Mouse (Mus musculus): ENCODE results near the gene Comp. TPM values are rescaled to one million over a fixed set of nuclear protein-coding genes. Genes with fewer than 3 reads are reported as not detected.

Comp gene
- polyA plus RNA-seq, 1 experiment, result 0.15 TPM

GRCm38 (mm10) chr8:70421349-70422104, 48.2 kb downstream of the Comp start:
- no peak for DNase-seq (ENCODE audit: low read depth, low spot score)
- WGBS, result 72% methylated on average over 18 of the region's 18 CpGs

- no peak for DNase-seq (ENCODE audit: low read depth, low spot score)
- WGBS, result 97% methylated on average over 2 of the region's 2 CpGs
Observed at GRCm38 (mm10) chr8:70422722-70423121, 49.4 kb downstream of the Comp start.

- 93% methylated on average over 2 of the region's 2 CpGs for WGBS
- no peak for DNase-seq (ENCODE audit: low read depth, low spot score)
Observed at GRCm38 (mm10) chr8:70426300-70426907, 53.0 kb downstream of the Comp start.

- DNase-seq (ENCODE audit: low read depth, low spot score), result no peak
- 96% methylated on average over 4 of the region's 4 CpGs for WGBS
Observed at GRCm38 (mm10) chr8:70431213-70431612, 57.9 kb downstream of the Comp start.

Other genes starting within 250 kb of the Comp start
- 23.2 and 25.3 TPM in 2 replicates for gene Nr2c2ap, start 242.2 kb upstream of the Comp start, polyA plus RNA-seq (2012; rRNA removed)
- 22.5 and 32.6 TPM in 2 replicates for gene Rfxank, start 234.4 kb upstream of the Comp start, polyA plus RNA-seq (2012; rRNA removed)
- 69.2 and 73.2 TPM in 2 replicates for gene Borcs8, start 234.1 kb upstream of the Comp start, polyA plus RNA-seq (2012; rRNA removed)
- 3.0 and 4.9 TPM in 2 replicates for gene Mef2b, start 233.8 kb upstream of the Comp start, polyA plus RNA-seq (2012; rRNA removed)
- 52.9 and 69.2 TPM in 2 replicates for gene Tmem161a, start 201.2 kb upstream of the Comp start, polyA plus RNA-seq (2012; rRNA removed)
- 15.5 and 23.1 TPM in 2 replicates for gene Slc25a42, start 161.3 kb upstream of the Comp start, polyA plus RNA-seq (2012; rRNA removed)
- 20.2 and 28.8 TPM in 2 replicates for gene Sugp2, start 139.3 kb upstream of the Comp start, polyA plus RNA-seq (2012; rRNA removed)
- gene Armc6, start 139.1 kb upstream of the Comp start, polyA plus RNA-seq (2012; rRNA removed), result 13.6 and 15.2 TPM in 2 replicates
- gene Homer3, start 90.7 kb upstream of the Comp start, polyA plus RNA-seq (2012; rRNA removed), result 5.8 and 6.7 TPM in 2 replicates
- 40.9 and 57.8 TPM in 2 replicates for gene Ddx49, start 71.1 kb upstream of the Comp start, polyA plus RNA-seq (2012; rRNA removed)
- gene Cope, start 71.0 kb upstream of the Comp start, polyA plus RNA-seq (2012; rRNA removed), result 438 and 500 TPM in 2 replicates
- gene Cers1, start 57.8 kb upstream of the Comp start, polyA plus RNA-seq (2012; rRNA removed), result 0.36 and 0.64 TPM in 2 replicates
- 0.14 and 0.26 TPM in 2 replicates for gene Gdf1, start 43.7 kb upstream of the Comp start, polyA plus RNA-seq (2012; rRNA removed)
- gene Upf1, start 20.3 kb upstream of the Comp start, polyA plus RNA-seq (2012; rRNA removed), result 24.5 and 35.3 TPM in 2 replicates
- gene Crtc1, start 66.0 kb downstream of the Comp start, polyA plus RNA-seq (2012; rRNA removed), result 7.6 and 9.3 TPM in 2 replicates
- 16.8 and 22.1 TPM in 2 replicates for gene Klhl26, start 103.4 kb downstream of the Comp start, polyA plus RNA-seq (2012; rRNA removed)
- gene Tmem59l, start 113.8 kb downstream of the Comp start, polyA plus RNA-seq (2012; rRNA removed), result 2.1 and 2.4 TPM in 2 replicates
- gene Crlf1, start 119.6 kb downstream of the Comp start, polyA plus RNA-seq (2012; rRNA removed), result 1.1 and 2.0 TPM in 2 replicates
- gene Rex1bd, start 133.2 kb downstream of the Comp start, polyA plus RNA-seq (2012; rRNA removed), result 137 and 159 TPM in 2 replicates
- 768 and 796 TPM in 2 replicates for gene Uba52, start 137.2 kb downstream of the Comp start, polyA plus RNA-seq (2012; rRNA removed)
- 422 and 497 TPM in 2 replicates for gene Fkbp8, start 154.2 kb downstream of the Comp start, polyA plus RNA-seq (2012; rRNA removed)
- 64.3 and 72.6 TPM in 2 replicates for gene Kxd1, start 154.4 kb downstream of the Comp start, polyA plus RNA-seq (2012; rRNA removed)
- gene Ell, start 165.9 kb downstream of the Comp start, polyA plus RNA-seq (2012; rRNA removed), result 24.9 and 28.2 TPM in 2 replicates
- gene Isyna1, start 220.8 kb downstream of the Comp start, polyA plus RNA-seq (2012; rRNA removed), result 103 and 108 TPM in 2 replicates
- gene Ssbp4, start 235.3 kb downstream of the Comp start, polyA plus RNA-seq (2012; rRNA removed), result 110 and 122 TPM in 2 replicates
- 7.3 and 8.5 TPM in 2 replicates for gene Lrrc25, start 242.6 kb downstream of the Comp start, polyA plus RNA-seq (2012; rRNA removed)

Data from large intestine, adult 2 months (tissue).